Mouse (Mus musculus) bone marrow, adult 2 months (tissue): ENCODE measurements around the gene Pdcd1.

Experiments used
- CTCF ChIP-seq: fragments of 200-500 bp; IDR thresholded peaks from 2 replicates; pipeline ENCODE4 v1.5.1; 2011; ENCODE audit warnings: low read length, control low read depth; ENCODE audit not compliant: control insufficient read depth, insufficient read depth
- POLR2A ChIP-seq: fragments of 200-500 bp; IDR thresholded peaks from 2 replicates; pipeline ENCODE4 v1.6.1; 2011; ENCODE audit warnings: low read depth, mild to moderate bottlenecking, control low read depth, low read length, borderline replicate concordance; ENCODE audit not compliant: control insufficient read depth

GRCm38 (mm10) chr1:94001023-94001422 is 51.3 kb downstream of the Pdcd1 start:
- no peak for TF ChIP-seq CTCF
- TF ChIP-seq POLR2A, result no peak
